Mouse (Mus musculus) brain, embryonic 14.5 days (tissue): ENCODE measurements around the gene Tacr2.

Experiments used
- CTCF ChIP-seq: fragments of 200-500 bp; IDR thresholded peaks from 2 replicates; pipeline ENCODE4 v1.5.1; 2012; ENCODE audit warnings: inconsistent platforms, mild to moderate bottlenecking, moderate library complexity, borderline replicate concordance; ENCODE audit not compliant: insufficient read depth, insufficient read length; ENCODE audit errors: extremely low read depth
- POLR2A ChIP-seq: fragments of 200-500 bp; IDR thresholded peaks from 2 replicates; pipeline ENCODE4 v1.6.1; 2012; ENCODE audit warnings: mild to moderate bottlenecking, inconsistent platforms, borderline replicate concordance; ENCODE audit not compliant: poor library complexity, insufficient read depth, insufficient read length, severe bottlenecking; ENCODE audit errors: extremely low read depth

DNA sequence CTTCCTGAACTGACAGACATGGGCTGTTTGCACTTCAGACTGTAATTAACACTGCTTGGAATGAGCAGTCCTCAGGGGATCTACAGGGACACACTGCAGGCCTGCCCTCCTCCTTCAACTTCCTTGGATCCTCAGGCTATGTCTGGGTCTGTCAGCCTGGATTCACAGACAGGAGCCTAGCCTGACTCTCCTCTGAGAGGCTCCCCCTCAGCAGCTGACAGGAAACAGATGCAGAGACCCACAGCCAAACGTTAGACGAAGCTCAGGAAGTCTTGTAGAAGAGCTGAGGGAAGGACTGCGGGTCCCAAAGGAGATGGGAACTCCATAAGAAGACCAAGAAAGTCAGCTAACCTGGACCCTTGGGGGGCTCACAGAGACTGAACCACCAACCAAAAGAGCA, 54.2 kb downstream of the Tacr2 start:
- TF ChIP-seq POLR2A: no peak
- TF ChIP-seq CTCF: no peak
